Mouse (Mus musculus) urinary bladder, postnatal 36 days (tissue): ENCODE results near the gene Cit.

Experiments used
- DNase-seq, 2 experiments: peaks; one replicate each; pipeline ENCODE4 v3.0.0; 2022; ENCODE audit warnings: low spot score in 2 of 2, mixed read lengths in 1 of 2

The Cit gene

DNA sequence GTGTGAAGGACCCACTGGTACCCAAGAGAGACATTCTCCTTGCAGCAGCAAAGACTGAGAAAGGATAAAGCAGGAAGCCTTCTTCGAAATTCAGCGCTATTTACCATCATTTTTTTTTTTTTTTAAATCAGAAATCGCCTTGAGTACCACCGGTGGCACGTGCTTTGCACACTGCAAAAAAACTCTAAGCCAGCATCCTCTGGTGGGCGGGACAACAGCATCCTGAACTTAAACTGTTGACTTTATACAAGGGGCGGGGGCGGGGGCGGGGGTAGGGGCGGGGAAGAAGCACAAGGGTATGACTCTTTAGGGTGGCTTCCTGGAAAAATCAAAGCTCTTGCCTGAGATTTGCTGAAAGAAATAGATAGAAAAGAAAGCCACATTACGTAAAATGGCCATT lies 194.6 kb downstream of the Cit start:
- DNase-seq = no peak

GRCm38 (mm10) chr5:116042241-116042640 lies 197.2 kb downstream of the Cit start:
- no peak for DNase-seq

- DNase-seq = no peak
These were observed 200.5 kb downstream of the Cit start for GRCm38 (mm10) chr5:116045581-116045980.

DNA sequence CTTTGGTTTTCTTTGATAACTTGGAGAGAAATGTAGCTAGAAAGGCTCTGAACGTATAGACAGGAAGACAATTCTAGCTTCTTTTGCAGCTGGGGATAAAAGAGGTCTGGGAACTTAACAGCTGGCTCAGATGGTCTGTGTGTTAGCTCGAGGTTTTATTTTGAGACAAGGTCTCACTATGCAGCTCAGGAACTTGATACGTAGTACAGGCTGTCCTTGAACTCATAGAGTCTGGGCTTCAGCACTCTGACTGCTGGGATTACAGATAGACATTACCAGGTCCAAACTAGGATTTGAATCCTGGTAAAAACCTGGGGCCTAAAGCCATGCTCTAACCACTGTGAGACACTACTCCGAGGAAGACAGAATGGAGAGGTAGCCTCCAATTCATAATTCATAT lies 201.2 kb downstream of the Cit start:
- DNase-seq = no peak

DNA sequence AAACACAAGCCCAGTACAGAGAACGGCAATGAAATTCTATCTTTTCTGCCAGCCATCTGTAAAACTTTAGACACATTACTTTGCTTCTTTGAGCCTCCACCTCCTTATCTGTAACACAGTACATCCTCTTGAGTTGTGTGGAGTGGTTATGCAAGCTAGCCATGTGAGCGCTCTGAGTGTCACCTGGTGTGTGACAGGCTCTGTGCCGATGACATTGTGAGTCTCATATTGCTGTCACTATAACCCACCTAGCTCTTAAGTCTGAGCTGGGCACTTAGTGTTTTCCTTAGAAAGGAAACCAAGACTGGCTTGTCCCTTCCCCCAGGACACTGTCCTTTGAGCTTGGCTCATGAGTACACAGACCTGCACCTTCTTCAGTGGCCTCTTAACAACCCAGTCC lies 203.2 kb downstream of the Cit start:
- no peak for DNase-seq

GRCm38 (mm10) chr5:116049821-116050220 lies 204.7 kb downstream of the Cit start:
- no peak for DNase-seq

DNA sequence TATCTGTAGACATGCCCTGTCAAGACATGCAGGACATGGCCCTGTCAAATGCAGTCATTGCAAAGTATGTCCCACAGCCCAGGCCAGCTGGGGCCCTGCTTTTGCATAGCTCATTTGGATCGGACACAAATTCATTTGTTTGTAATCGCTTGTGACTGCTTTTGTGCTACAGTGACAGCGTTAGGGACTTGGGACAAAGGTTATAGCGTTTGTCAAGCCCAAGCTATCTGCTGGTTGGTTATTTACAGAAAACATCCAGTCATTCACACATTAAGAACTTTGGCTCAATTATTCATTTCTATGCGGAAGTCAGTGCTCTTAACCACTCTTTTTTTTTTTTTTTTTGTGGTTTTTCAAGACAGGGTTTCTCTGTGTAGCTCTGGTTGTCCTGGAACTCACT lies 207.1 kb downstream of the Cit start:
- no peak for DNase-seq

DNA sequence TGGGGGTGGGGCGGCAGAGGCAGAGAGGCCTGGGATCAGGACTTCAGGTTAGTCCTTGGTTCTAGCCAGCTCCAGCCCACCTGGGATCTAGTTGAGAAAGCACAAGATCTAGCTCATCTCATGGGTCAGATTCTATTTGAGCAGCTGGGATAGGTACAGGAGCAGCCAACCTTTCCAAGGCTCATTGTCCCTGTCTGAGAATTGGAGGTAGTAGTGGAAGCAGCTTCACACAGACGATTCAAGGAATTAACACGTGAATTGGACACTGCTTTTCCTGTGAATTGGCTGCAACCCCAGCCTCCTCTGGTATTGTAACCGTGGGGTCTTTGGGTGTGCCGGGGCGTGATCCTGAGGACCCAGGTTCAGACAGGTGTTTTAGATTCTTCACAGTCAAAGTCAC lies 207.7 kb downstream of the Cit start:
- no peak for DNase-seq
